Comparison of ENCODE assay signal across 8 mouse cellular contexts in genomic region chrX:77810608-77811206, GRCm38 (mm10). TPM values are rescaled to one million over a fixed set of nuclear protein-coding genes. Genes with fewer than 3 reads are reported as not detected.
DNase-seq lines count a peak whose midpoint lies in the region; ATAC-seq and TF ChIP-seq lines count a peak whose summit lies in the region.

No protein-coding gene starts in this region.

- TF ChIP-seq CTCF in spleen, adult 2 months (IDR thresholded peaks at IDR 0.05; ENCODE audit: extremely low read depth, insufficient read depth, insufficient read length, insufficient replicate concordance): 0 out of 2 replicates have a peak, but pooled peaks have one; percentile 30

- H3K27ac ChIP-seq in embryonic facial prominence, embryonic 12.5 days: 0 out of 2 replicates have a peak overlapping the region, but pooled peaks have one; percentile 11
- H3K27ac ChIP-seq in heart, embryonic 10.5 days: peak overlapping the region; percentile 59; the same call in 1 of the 2 replicates
- H3K27ac ChIP-seq in limb, embryonic 12.5 days: peak overlapping the region; percentile 64
- H3K27ac ChIP-seq in midbrain, embryonic 12.5 days (replicated peaks): no peak overlapping the region
- H3K27ac ChIP-seq in spleen, adult 2 months (ENCODE audit: insufficient read depth, low read length): peak overlapping the region; percentile 35; the same call in 1 of the 2 replicates

- WGBS in embryonic facial prominence, embryonic 12.5 days: 20% methylated on average over 17 of the region's 17 CpGs
- 26% methylated on average over 17 of the region's 17 CpGs for WGBS in heart, embryonic 10.5 days
- 21% methylated on average over 17 of the region's 17 CpGs for WGBS in limb, embryonic 12.5 days
- WGBS in midbrain, embryonic 12.5 days: 26% methylated on average over 17 of the region's 17 CpGs
- WGBS in spleen, adult 2 months: 30% methylated on average over 17 of the region's 17 CpGs

- peak overlapping the region; percentile 35 for H3K4me2 ChIP-seq in embryonic facial prominence, embryonic 12.5 days (replicated peaks)
- H3K4me2 ChIP-seq in limb, embryonic 12.5 days: peak overlapping the region; percentile 40
- H3K4me2 ChIP-seq in midbrain, embryonic 12.5 days (replicated peaks): peak overlapping the region; percentile 43

- no peak overlapping the region for H3K9ac ChIP-seq in embryonic facial prominence, embryonic 12.5 days
- H3K9ac ChIP-seq in limb, embryonic 12.5 days (replicated peaks): no peak overlapping the region
- no peak overlapping the region for H3K9ac ChIP-seq in midbrain, embryonic 12.5 days (replicated peaks)

- peak overlapping the region; percentile 30 for H3K4me3 ChIP-seq in embryonic facial prominence, embryonic 12.5 days
- H3K4me3 ChIP-seq in heart, embryonic 10.5 days: peak overlapping the region; percentile 52
- peak overlapping the region; percentile 32 for H3K4me3 ChIP-seq in limb, embryonic 12.5 days (replicated peaks)
- H3K4me3 ChIP-seq in midbrain, embryonic 12.5 days: peak overlapping the region; percentile 37
- H3K4me3 ChIP-seq in spleen, adult 2 months (ENCODE audit: extremely low read depth, insufficient read depth, insufficient read length): peak overlapping the region; percentile 55; the same call in 1 of the 2 replicates

- TF ChIP-seq POLR2A in spleen, adult 2 months (IDR thresholded peaks at IDR 0.05; ENCODE audit: low read depth, low read length): no peak

- H3K27me3 ChIP-seq in embryonic facial prominence, embryonic 12.5 days: no peaks in the 10 kb centered on the region
- H3K27me3 ChIP-seq in heart, embryonic 10.5 days (ENCODE audit: insufficient read depth, poor library complexity, severe bottlenecking): no peaks in the 10 kb centered on the region
- H3K27me3 ChIP-seq in limb, embryonic 12.5 days: no peaks in the 10 kb centered on the region
- no peaks in the 10 kb centered on the region for H3K27me3 ChIP-seq in midbrain, embryonic 12.5 days
- no peaks in the 10 kb centered on the region for H3K27me3 ChIP-seq in spleen, adult 2 months (ENCODE audit: control insufficient read depth, insufficient read depth, low read length)

- no peaks in the 10 kb centered on the region for H3K4me1 ChIP-seq in embryonic facial prominence, embryonic 12.5 days
- H3K4me1 ChIP-seq in heart, embryonic 10.5 days: no peaks in the 10 kb centered on the region
- H3K4me1 ChIP-seq in limb, embryonic 12.5 days (replicated peaks): no peaks in the 10 kb centered on the region
- H3K4me1 ChIP-seq in midbrain, embryonic 12.5 days: no peaks in the 10 kb centered on the region
- no peaks in the 10 kb centered on the region for H3K4me1 ChIP-seq in spleen, adult 2 months (ENCODE audit: control insufficient read depth, insufficient read depth, insufficient read length)

- ATAC-seq in embryonic facial prominence, embryonic 12.5 days (ENCODE audit: insufficient number of reproducible peaks, insufficient read depth, low FRiP score, low TSS enrichment): no peak
- ATAC-seq in limb, embryonic 12.5 days (ENCODE audit: insufficient number of reproducible peaks, insufficient read depth, low FRiP score, low TSS enrichment, low read depth): peak; percentile 68
- peak; percentile 86 for ATAC-seq in midbrain, embryonic 12.5 days (ENCODE audit: low FRiP score, low read depth)

- peak; percentile 80 for DNase-seq in 416B (ENCODE audit: low read depth)
- DNase-seq in adrenal gland, postnatal 14 days: peak; percentile 75
- DNase-seq in heart, embryonic 10.5 days (ENCODE audit: low spot score): no peak
- DNase-seq in kidney, adult 9 months: peak; percentile 68
- no peak for DNase-seq in spleen, adult 2 months (ENCODE audit: low read depth in 1 of 2, low spot score in 2 of 2)

- no peaks in the 10 kb centered on the region for H3K36me3 ChIP-seq in embryonic facial prominence, embryonic 12.5 days
- H3K36me3 ChIP-seq in heart, embryonic 10.5 days: no peaks in the 10 kb centered on the region
- no peaks in the 10 kb centered on the region for H3K36me3 ChIP-seq in limb, embryonic 12.5 days
- H3K36me3 ChIP-seq in midbrain, embryonic 12.5 days: no peaks in the 10 kb centered on the region
- no peaks in the 10 kb centered on the region for H3K36me3 ChIP-seq in spleen, adult 2 months (ENCODE audit: control insufficient read depth, insufficient read depth, low read length)

- H3K9me3 ChIP-seq in embryonic facial prominence, embryonic 12.5 days: no peaks in the 10 kb centered on the region
- H3K9me3 ChIP-seq in heart, embryonic 10.5 days: no peaks in the 10 kb centered on the region
- H3K9me3 ChIP-seq in limb, embryonic 12.5 days: no peaks in the 10 kb centered on the region
- no peaks in the 10 kb centered on the region for H3K9me3 ChIP-seq in midbrain, embryonic 12.5 days

RNA-seq across cellular contexts. Expression of gene Prkx, which starts 14.6 kb away (rescaled TPM):
- total RNA-seq in adrenal gland, postnatal 14 days (2021): 17.0 and 17.6 TPM in 2 replicates
- 17.8 and 19.5 TPM in 2 replicates for polyA plus RNA-seq in embryonic facial prominence, embryonic 12.5 days (2016; fragmentation: Nextera tagmentation; extraction: Ambion mirVana)
- 9.4 and 9.8 TPM in 2 replicates for polyA plus RNA-seq in heart, embryonic 10.5 days (2016; fragmentation: Nextera tagmentation; extraction: Ambion mirVana)
- 13.1 and 14.4 TPM in 2 replicates for polyA plus RNA-seq in limb, embryonic 12.5 days (2016; fragmentation: Nextera tagmentation; extraction: Ambion mirVana)
- 23.1 and 23.9 TPM in 2 replicates for polyA plus RNA-seq in midbrain, embryonic 12.5 days (2016; fragmentation: Nextera tagmentation; extraction: Ambion mirVana)
- 7.0 and 10.7 TPM in 2 replicates for polyA plus RNA-seq in spleen, adult 2 months (2012; rRNA removed)

RNA-seq across cellular contexts. Expression of gene Pbsn, which starts 42.7 kb away (rescaled TPM):
- total RNA-seq in adrenal gland, postnatal 14 days (2021): not detected in 2 replicates
- not detected in 2 replicates for polyA plus RNA-seq in embryonic facial prominence, embryonic 12.5 days (2016; fragmentation: Nextera tagmentation; extraction: Ambion mirVana)
- not detected in 2 replicates for polyA plus RNA-seq in heart, embryonic 10.5 days (2016; fragmentation: Nextera tagmentation; extraction: Ambion mirVana)
- not detected in 2 replicates for polyA plus RNA-seq in limb, embryonic 12.5 days (2016; fragmentation: Nextera tagmentation; extraction: Ambion mirVana)
- polyA plus RNA-seq in midbrain, embryonic 12.5 days (2016; fragmentation: Nextera tagmentation; extraction: Ambion mirVana): not detected in 2 replicates
- not detected in 2 replicates for polyA plus RNA-seq in spleen, adult 2 months (2012; rRNA removed)

RNA-seq across cellular contexts. Expression of gene Gm14744, which starts 53.9 kb away (rescaled TPM):
- not detected in 2 replicates for total RNA-seq in adrenal gland, postnatal 14 days (2021)
- not detected in 2 replicates for polyA plus RNA-seq in embryonic facial prominence, embryonic 12.5 days (2016; fragmentation: Nextera tagmentation; extraction: Ambion mirVana)
- not detected in 2 replicates for polyA plus RNA-seq in heart, embryonic 10.5 days (2016; fragmentation: Nextera tagmentation; extraction: Ambion mirVana)
- not detected in 2 replicates for polyA plus RNA-seq in limb, embryonic 12.5 days (2016; fragmentation: Nextera tagmentation; extraction: Ambion mirVana)
- polyA plus RNA-seq in midbrain, embryonic 12.5 days (2016; fragmentation: Nextera tagmentation; extraction: Ambion mirVana): not detected in 2 replicates
- not detected in 2 replicates for polyA plus RNA-seq in spleen, adult 2 months (2012; rRNA removed)

Comparison
In these comparisons a context has a peak if more than half of its experiments do, and no peak if none do; other contexts are left out.
1. DNase-seq: peak in 416B (single experiment), adrenal gland, postnatal 14 days (single experiment) and kidney, adult 9 months (single experiment); none in heart, embryonic 10.5 days (single experiment) and spleen, adult 2 months (0 of 2).
2. Peak in every context shown above with its lines, with median percentiles within 50 percentile points of each other: H3K4me2 ChIP-seq and H3K4me3 ChIP-seq.